Mouse (Mus musculus) olfactory bulb, adult 2 months (tissue): ENCODE measurements around the gene Igtp.

Experiments
- CTCF ChIP-seq: fragments of 200-500 bp; IDR thresholded peaks from 2 replicates; pipeline ENCODE4 v1.5.1; 2012; ENCODE audit warnings: low read depth, mild to moderate bottlenecking, low read length, moderate library complexity; ENCODE audit not compliant: insufficient read depth
- POLR2A ChIP-seq: fragments of 200-500 bp; IDR thresholded peaks from 2 replicates; pipeline ENCODE4 v1.6.1; 2012; ENCODE audit warnings: mild to moderate bottlenecking, low read depth, low read length, moderate library complexity; ENCODE audit not compliant: insufficient read depth

DNA sequence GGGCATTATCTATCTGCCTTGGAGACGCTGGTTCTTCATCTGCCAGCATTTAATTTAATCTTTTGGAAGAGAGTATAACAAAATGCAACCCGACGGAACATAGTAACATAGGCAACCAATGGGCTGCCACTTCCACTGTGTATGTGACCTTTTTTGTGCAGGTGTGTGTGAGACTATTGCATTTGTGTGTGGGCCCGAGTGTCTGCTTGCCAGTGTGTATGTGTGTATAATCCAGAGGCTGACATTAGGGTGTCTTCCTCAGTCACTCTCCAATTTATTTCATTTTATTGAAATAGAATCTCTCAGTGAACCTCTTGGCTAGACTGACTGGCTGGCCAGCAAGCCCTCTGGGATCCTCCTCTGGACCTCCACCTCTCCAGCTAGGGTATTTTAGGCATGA lies 870 bp downstream of the Igtp start:
- no peak for TF ChIP-seq CTCF
- TF ChIP-seq POLR2A = no peak
